Mouse (Mus musculus): ENCODE data around the gene Gm10273.

DNA sequence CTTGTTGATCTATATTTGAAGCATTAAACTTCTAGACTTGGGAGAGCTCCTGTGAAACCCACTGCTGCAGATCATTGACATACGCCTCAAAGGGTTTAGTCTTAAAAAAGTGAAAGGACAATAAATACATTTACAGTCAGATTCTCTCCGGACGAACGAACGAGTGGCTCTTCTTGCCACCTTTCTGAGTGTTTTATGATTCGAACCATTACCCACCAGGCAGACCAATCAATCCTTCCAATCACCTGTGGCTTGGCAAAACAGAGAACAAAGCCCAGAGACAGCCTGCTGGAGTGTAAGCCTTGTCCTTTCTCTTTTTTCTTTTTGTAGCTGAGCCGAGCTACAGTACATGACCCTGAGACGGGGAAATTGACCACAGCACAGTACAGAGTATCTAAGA, 40.4 kb upstream of the Gm10273 start:
- no peak for TF ChIP-seq CTCF (IDR thresholded peaks at IDR 0.05; ENCODE audit: borderline replicate concordance, insufficient read depth, low read depth, low read length)
- no peak for TF ChIP-seq POLR2A (IDR thresholded peaks at IDR 0.05; ENCODE audit: borderline replicate concordance, insufficient read depth, low read length)
